Mouse (Mus musculus) CD4-positive naive resting alpha-beta T cell, adult 76 days (primary cell): ENCODE measurements around the gene Igfbp2. TPM values are rescaled to one million over a fixed set of nuclear protein-coding genes. Genes with fewer than 3 reads are reported as not detected.

Source experiments
- total RNA-seq: library from RNA; stranded (reverse); gene quantifications from one replicate; pipeline ENCODE4 v1.2.4, GENCODE M21; 2023

The Igfbp2 gene
- not detected for total RNA-seq

DNA sequence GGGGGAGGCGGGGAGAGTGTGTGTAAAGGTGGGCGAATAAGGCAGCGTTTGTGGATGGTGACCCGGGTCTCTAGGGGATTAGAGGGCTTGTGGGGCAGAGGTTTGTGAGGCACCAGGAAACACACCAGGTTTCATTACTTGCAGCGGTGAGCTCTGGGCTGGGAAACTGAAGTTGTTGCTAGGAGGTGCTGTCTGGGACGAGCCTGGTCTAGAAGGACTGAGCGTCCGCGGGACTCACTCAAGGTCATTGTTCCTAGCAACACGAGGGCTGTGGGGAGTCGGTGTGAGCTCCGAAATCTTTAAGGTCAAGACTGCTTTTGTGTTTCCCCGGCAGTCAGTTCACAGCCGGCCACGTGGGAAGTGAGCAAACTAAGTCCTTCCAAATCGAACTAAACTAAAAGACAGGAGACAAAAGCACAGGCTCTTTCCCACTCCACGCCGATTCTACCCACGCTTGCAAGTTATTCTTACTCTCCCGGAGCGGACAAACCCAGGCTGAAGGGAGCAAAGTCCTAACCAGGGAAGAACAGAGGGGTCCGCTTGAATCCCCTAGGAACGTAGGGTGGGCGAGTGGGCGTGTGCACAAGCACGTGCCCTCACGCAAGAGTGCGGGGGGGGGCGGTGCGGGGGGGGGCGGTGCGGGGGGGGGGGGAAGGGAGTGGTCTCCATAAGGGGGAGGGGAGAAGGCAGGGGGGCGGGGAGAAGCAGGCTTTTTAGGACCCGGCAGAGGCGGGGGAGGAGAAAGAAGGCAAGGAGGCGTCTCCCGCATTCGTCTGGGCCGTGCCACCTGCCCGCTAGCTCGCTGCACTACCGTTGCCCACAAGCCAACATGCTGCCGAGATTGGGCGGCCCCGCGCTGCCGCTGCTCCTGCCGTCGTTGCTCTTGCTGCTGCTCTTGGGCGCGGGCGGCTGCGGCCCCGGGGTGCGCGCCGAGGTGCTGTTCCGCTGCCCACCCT, at the start of gene Igfbp2:
Gene Igfbp2 (plus strand): TSS at position 753 of the 956 bp plus-strand sequence.

DNA sequence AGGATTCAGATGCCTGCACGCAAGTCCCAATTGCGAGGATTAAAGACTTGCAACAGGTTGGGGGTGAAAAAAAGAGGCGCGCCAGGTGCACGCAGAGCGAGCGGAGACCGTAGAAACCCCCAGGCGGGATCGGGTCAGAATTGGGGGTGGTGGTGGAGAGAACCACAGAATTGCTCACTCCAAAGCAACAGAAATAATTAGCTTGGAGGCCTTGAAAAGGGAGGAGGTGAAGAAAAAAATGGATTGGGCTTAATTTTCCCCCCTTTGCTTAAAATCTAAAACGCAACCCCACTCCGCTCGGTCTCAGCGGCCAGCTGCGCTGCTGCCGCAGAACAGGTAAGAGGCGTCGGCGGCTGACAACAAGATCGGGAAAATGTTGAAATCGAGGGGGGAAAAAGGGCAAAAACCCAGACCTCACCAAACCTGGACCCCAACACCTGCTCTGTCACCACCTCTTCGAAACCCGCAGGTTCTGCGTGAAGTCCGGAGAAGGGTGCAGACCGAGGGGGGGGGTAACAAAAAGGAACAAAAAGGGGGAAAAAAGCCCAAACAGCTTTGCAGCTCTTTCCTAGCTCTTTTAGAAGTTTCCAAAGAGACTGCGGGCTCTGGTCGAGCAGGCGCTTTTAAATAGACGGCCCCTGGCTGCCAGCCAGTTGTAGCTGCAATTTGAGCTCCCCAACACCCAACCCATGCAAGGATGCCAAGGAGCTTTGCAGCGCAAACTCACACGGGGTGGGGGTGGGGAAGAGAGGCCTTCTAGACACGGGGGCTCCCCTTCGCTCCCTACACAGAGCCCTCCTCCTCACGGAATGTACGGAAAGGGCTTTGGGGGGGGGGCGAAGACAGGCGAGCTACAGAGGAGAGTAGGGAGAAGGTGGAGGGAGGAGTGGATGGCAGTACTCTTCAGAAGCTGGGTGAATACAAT, 50.2 kb downstream of the Igfbp2 start, which contains the start of gene Igfbp5:
Gene Igfbp5 (minus strand): TSS at position 598 of the 925 bp plus-strand sequence.

Other genes with a start within 250 kb of the Igfbp2 start
- gene Smarcal1, start 241.3 kb upstream of the Igfbp2 start, total RNA-seq, result 31.5 TPM
- not detected for gene Ankar, start 123.9 kb upstream of the Igfbp2 start, total RNA-seq
- 3,114 TPM for gene Rpl37a, start 113.2 kb upstream of the Igfbp2 start, total RNA-seq
- 0.56 TPM for gene Igfbp5, start 50.4 kb downstream of the Igfbp2 start, total RNA-seq
- not detected for gene Tnp1, start 191.4 kb downstream of the Igfbp2 start, total RNA-seq